Mouse (Mus musculus) MEL (cell line): ENCODE results near the gene Slc23a2. TPM values are rescaled to one million over a fixed set of nuclear protein-coding genes. Genes with fewer than 3 reads are reported as not detected.

Source experiments
- DNase-seq: peaks from one replicate; pipeline ENCODE4 v3.0.0; 2011; ENCODE audit warnings: low read depth, low spot score
- H3K27ac ChIP-seq: 2 replicates; pipeline ENCODE4 v1.5.1; 2012; ENCODE audit warnings: low read depth, mild to moderate bottlenecking, control low read depth, low read length, moderate library complexity; ENCODE audit not compliant: control insufficient read depth
- H3K27me3 ChIP-seq, 2 experiments: fragments of 150-350 bp in 1 of 2; sonication (generic) in 1 of 2; 2 replicates each; pipeline ENCODE4 v1.6.1; 2012; ENCODE audit warnings: low read length in 2 of 2, mild to moderate bottlenecking in 2 of 2, improper control_type of control experiment in 1 of 2, moderate library complexity in 1 of 2; ENCODE audit not compliant: insufficient read depth in 2 of 2, control insufficient read depth in 1 of 2
- H3K36me3 ChIP-seq, 2 experiments: 2 replicates each; pipeline ENCODE4 v1.6.1; 2012 to 2014; ENCODE audit warnings: low read length in 2 of 2, improper control_type of control experiment in 1 of 2, inconsistent platforms in 1 of 2, mild to moderate bottlenecking in 1 of 2; ENCODE audit not compliant: insufficient read depth in 2 of 2, control insufficient read depth in 1 of 2
- H3K4me1 ChIP-seq, 2 experiments: fragments of 150-350 bp in 1 of 2; sonication (generic) in 1 of 2; 2 replicates each; pipeline ENCODE4 v1.6.1; 2012; ENCODE audit warnings: low read length in 2 of 2, improper control_type of control experiment in 1 of 2, mild to moderate bottlenecking in 1 of 2; ENCODE audit not compliant: insufficient read depth in 2 of 2, control insufficient read depth in 1 of 2
- H3K4me3 ChIP-seq, 2 experiments: fragments of 150-350 bp in 1 of 2; sonication (generic) in 1 of 2; 2 replicates each; pipeline ENCODE4 v1.5.1; 2012; ENCODE audit warnings: low read depth in 2 of 2, low read length in 2 of 2, mild to moderate bottlenecking in 2 of 2, moderate library complexity in 2 of 2, control low read depth in 1 of 2, improper control_type of control experiment in 1 of 2; ENCODE audit not compliant: control insufficient read depth in 1 of 2, insufficient read depth in 1 of 2
- H3K79me2 ChIP-seq: 2 replicates; pipeline ENCODE4 v1.6.1; 2012; ENCODE audit warnings: mild to moderate bottlenecking, low read length, moderate library complexity; ENCODE audit not compliant: control insufficient read depth, poor library complexity, insufficient read depth
- H3K9ac ChIP-seq: 2 replicates; pipeline ENCODE4 v1.6.1; 2012; ENCODE audit warnings: low read depth, mild to moderate bottlenecking, control low read depth, low read length, moderate library complexity; ENCODE audit not compliant: control insufficient read depth, poor library complexity, severe bottlenecking
- H3K9me3 ChIP-seq: fragments of 150-350 bp; sonication (generic); replicated peaks from 2 replicates; pipeline ENCODE4 v1.6.1; 2012; ENCODE audit warnings: mild to moderate bottlenecking, low read length, improper control_type of control experiment, moderate library complexity; ENCODE audit not compliant: insufficient read depth
- BHLHE40 ChIP-seq: IDR thresholded peaks from 2 replicates; pipeline ENCODE4 v1.6.1; 2012; ENCODE audit warnings: low read depth, mild to moderate bottlenecking, inconsistent platforms, low read length, improper control_type of control experiment, borderline replicate concordance
- CHD2 ChIP-seq: IDR thresholded peaks from 2 replicates; pipeline ENCODE4 v1.6.1; 2011; ENCODE audit warnings: low read length, improper control_type of control experiment
- EP300 ChIP-seq, 2 experiments: IDR thresholded peaks; 2 replicates each; pipeline ENCODE4 v1.6.1; 2011; ENCODE audit warnings: improper control_type of control experiment in 2 of 2, low read length in 2 of 2, low read depth in 1 of 2, mild to moderate bottlenecking in 1 of 2
- ETS1 ChIP-seq: IDR thresholded peaks from 2 replicates; pipeline ENCODE4 v1.6.1; 2012; ENCODE audit warnings: low read depth, mild to moderate bottlenecking, inconsistent platforms, low read length, improper control_type of control experiment, moderate library complexity
- GATA1 ChIP-seq: IDR thresholded peaks from 2 replicates; pipeline ENCODE4 v1.6.1; 2011; ENCODE audit warnings: low read depth, low read length, improper control_type of control experiment
- MAX ChIP-seq: IDR thresholded peaks from 2 replicates; pipeline ENCODE4 v1.6.1; 2011; ENCODE audit warnings: low read length, improper control_type of control experiment
- RAD21 ChIP-seq: IDR thresholded peaks from 2 replicates; pipeline ENCODE4 v1.6.1; 2011; ENCODE audit warnings: mild to moderate bottlenecking, low read depth, low read length, improper control_type of control experiment
- RCOR1 ChIP-seq: IDR thresholded peaks from 2 replicates; pipeline ENCODE4 v1.6.1; 2012; ENCODE audit warnings: low read depth, mild to moderate bottlenecking, inconsistent platforms, low read length, improper control_type of control experiment
- TCF12 ChIP-seq: IDR thresholded peaks from 2 replicates; pipeline ENCODE4 v1.6.1; 2014; ENCODE audit warnings: low read depth, mild to moderate bottlenecking, inconsistent platforms, low read length, improper control_type of control experiment, moderate library complexity
- UBTF ChIP-seq: IDR thresholded peaks from 2 replicates; pipeline ENCODE4 v1.6.1; 2012; ENCODE audit warnings: low read depth, mild to moderate bottlenecking, inconsistent platforms, low read length, improper control_type of control experiment, moderate library complexity, borderline replicate concordance; ENCODE audit not compliant: insufficient read depth
- USF1 ChIP-seq: IDR thresholded peaks from 2 replicates; pipeline ENCODE4 v1.6.1; 2014; ENCODE audit warnings: low read depth, mild to moderate bottlenecking, inconsistent platforms, low read length, improper control_type of control experiment, moderate library complexity
- ZMIZ1 ChIP-seq: IDR thresholded peaks from 2 replicates; pipeline ENCODE4 v1.6.1; 2012; ENCODE audit warnings: low read depth, mild to moderate bottlenecking, inconsistent platforms, low read length, improper control_type of control experiment, moderate library complexity
- polyA plus RNA-seq, 2 experiments: library from polyadenylated mRNA; stranded (reverse) in 1 of 2; unstranded in 1 of 2; fragments of >175 nt in 1 of 2; fragments of >200 nt in 1 of 2; gene quantifications; 2 replicates each; pipeline versions ENCODE4 v1.2.1 to v1.2.4; 2012; ENCODE audit warnings: low replicate concordance in 2 of 2, low read depth in 1 of 2; ENCODE audit not compliant: insufficient read length in 2 of 2, insufficient read depth in 1 of 2, missing spikeins in 1 of 2
- total RNA-seq: library from RNA; depleted of rRNA; stranded (reverse); fragments of 300-350 nt; gene quantifications from 2 replicates; pipeline ENCODE4 v1.2.3, GENCODE M21; 2012

Slc23a2 gene
- total and polyA plus RNA-seq, 3 experiments = 7.9 to 10.3 TPM; not detected in 1

DNA sequence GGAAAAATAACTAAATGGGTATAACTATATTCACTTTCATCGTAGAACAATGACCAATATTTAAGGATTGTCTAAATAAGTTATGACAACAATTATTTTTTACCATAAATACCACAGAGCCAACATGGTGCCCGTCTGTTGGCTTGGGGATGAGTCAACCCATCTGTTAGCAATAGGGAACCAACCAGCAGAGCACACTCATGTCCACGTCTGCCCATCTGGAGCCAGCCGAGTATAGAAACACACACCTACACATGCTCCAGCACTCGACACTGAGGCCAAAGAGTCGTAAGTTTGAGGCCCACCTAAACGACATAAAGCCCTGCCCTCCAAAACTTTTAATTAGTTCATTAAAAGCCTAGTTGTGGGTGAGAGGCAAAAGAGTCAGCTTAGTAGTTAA lies 15.7 kb downstream of the Slc23a2 start:
- Histone ChIP-seq H3K27ac (no peak overlapping the region), H3K4me3 (no peak overlapping the region), H3K36me3 (no peaks in the 10 kb centered on the region), H3K4me1 (no peaks in the 10 kb centered on the region), H3K27me3 (no peaks in the 10 kb centered on the region), H3K79me2 (peaks cover 21% of the 10 kb centered on the region), H3K9me3 (no peaks in the 10 kb centered on the region), H3K9ac (no peak overlapping the region)
- TF ChIP-seq BHLHE40 = no peak
- TF ChIP-seq UBTF = no peak
- no peak for DNase-seq

DNA sequence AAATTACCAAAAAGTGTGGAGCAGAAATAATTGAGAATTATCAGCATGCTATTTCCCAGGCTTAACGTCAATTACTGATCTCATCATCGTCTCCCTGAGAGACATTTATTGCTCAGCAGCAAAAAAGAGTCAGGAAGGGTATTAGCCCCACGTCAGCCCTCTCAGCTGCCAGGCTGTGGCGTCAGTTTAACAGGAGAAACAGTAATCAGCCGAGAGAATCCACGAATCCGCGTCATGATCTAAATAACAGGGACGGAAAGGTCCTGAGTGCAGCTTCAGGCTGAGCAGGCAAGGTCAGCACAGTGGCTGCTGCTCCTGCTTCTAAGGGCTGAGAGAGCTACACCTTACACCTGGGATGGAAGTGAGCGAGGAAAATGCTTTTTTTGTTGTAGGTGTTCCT lies 17.0 kb downstream of the Slc23a2 start:
- Histone ChIP-seq H3K79me2 (peaks cover 18% of the 10 kb centered on the region), H3K9ac (no peak overlapping the region), H3K27me3 (no peaks in the 10 kb centered on the region), H3K9me3 (no peaks in the 10 kb centered on the region), H3K36me3 (no peaks in the 10 kb centered on the region), H3K27ac (no peak overlapping the region), H3K4me1 (no peaks in the 10 kb centered on the region), H3K4me3 (no peak overlapping the region)
- DNase-seq = no peak
- no peak for TF ChIP-seq USF1

DNA sequence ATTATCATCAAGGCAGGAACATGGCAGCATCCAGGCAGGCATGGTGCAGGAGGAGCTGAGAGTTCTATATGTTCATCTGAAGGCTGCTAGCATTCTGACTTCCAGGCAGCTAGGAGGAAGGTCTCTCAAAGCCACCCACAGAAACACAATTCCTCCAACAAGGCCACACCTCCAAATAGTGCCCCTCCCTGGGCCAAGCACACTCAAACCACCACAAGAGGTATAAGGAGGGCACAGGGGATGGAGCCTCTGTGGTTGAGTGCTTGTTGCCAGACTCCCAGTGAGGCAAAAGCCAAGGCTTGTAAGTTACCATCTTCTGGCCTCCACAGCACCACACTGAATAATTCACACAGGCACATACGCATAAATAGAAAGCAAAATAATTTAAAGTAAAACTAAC lies 18.6 kb downstream of the Slc23a2 start:
- no peaks in the 10 kb centered on the region for H3K27me3 ChIP-seq
- H3K4me3 ChIP-seq = no peak overlapping the region
- no peaks in the 10 kb centered on the region for H3K36me3 ChIP-seq
- no peaks in the 10 kb centered on the region for H3K4me1 ChIP-seq
- no peak overlapping the region for H3K27ac ChIP-seq
- TF ChIP-seq EP300 (IDR thresholded peaks at IDR 0.05; ENCODE audit: low read depth in 1 of 2, low read length in 2 of 2) (no peak), TCF12 (no peak), ZMIZ1 (no peak), MAX (no peak), ETS1 (no peak), RAD21 (no peak), RCOR1 (no peak), GATA1 (no peak), CHD2 (no peak)
- H3K9ac ChIP-seq = no peak overlapping the region
- no peak for DNase-seq
- H3K9me3 ChIP-seq = no peaks in the 10 kb centered on the region
- H3K79me2 ChIP-seq = peaks cover 15% of the 10 kb centered on the region
